16 mouse cellular contexts compared by ENCODE assay signal in genomic region chr6:54096147-54096761, GRCm38 (mm10). TPM values are rescaled to one million over a fixed set of nuclear protein-coding genes. Genes with fewer than 3 reads are reported as not detected.
DNase-seq lines count a peak whose midpoint lies in the region; ATAC-seq and TF ChIP-seq lines count a peak whose summit lies in the region.
"Had no signal": no experiment of that assay in that cellular context is flagged by ENCODE, and none has a peak within 500 bp of the region (broad histone marks: within the 10 kb centered on the region; RNA-seq: fewer than 3 reads in every experiment).

No protein-coding gene starts in this region.

- H3K36me3 ChIP-seq in hindbrain, embryonic 11.5 days (ENCODE audit: control insufficient read depth, insufficient read depth, low read length) = no peaks in the 10 kb centered on the region
- H3K36me3 ChIP-seq in hindbrain, postnatal 0 days (ENCODE audit: insufficient read depth, low read length) = no peaks in the 10 kb centered on the region
- H3K36me3 ChIP-seq in lung, postnatal 0 days (ENCODE audit: insufficient read depth, low read length) = no peaks in the 10 kb centered on the region
- H3K36me3 ChIP-seq: G1E; liver, embryonic 15.5 days had no signal

- H3K9ac ChIP-seq in hindbrain, embryonic 11.5 days (ENCODE audit: low read depth, low read length) = no peak overlapping the region
- H3K9ac ChIP-seq in hindbrain, postnatal 0 days (replicated peaks; ENCODE audit: low read length) = no peak overlapping the region
- no peak overlapping the region for H3K9ac ChIP-seq in lung, postnatal 0 days (replicated peaks; ENCODE audit: low read depth)
- H3K9ac ChIP-seq: liver, embryonic 15.5 days had no signal

- peak; percentile 12; the same call in 1 of the 2 replicates for ATAC-seq in hindbrain, embryonic 11.5 days (ENCODE audit: low FRiP score)
- ATAC-seq in hindbrain, postnatal 0 days = no peak
- peak; percentile 33 for ATAC-seq in activated CD4-positive, CD25-positive, alpha-beta regulatory T cell, adult 4 months
- ATAC-seq in lung, postnatal 0 days = no peak
- ATAC-seq in granulocyte monocyte progenitor cell, adult 5-6 weeks (replicated peaks; ENCODE audit: poor library complexity, severe bottlenecking) = no peak

- H3K9me3 ChIP-seq in hindbrain, embryonic 11.5 days (ENCODE audit: control insufficient read depth, low read length) = no peaks in the 10 kb centered on the region
- no peaks in the 10 kb centered on the region for H3K9me3 ChIP-seq in hindbrain, postnatal 0 days (ENCODE audit: low read length)
- H3K9me3 ChIP-seq in lung, postnatal 0 days (ENCODE audit: low read length) = no peaks in the 10 kb centered on the region
- H3K9me3 ChIP-seq: liver, embryonic 15.5 days had no signal

- no peaks in the 10 kb centered on the region for H3K27me3 ChIP-seq in hindbrain, embryonic 11.5 days (ENCODE audit: control insufficient read depth, insufficient read depth, low read length)
- H3K27me3 ChIP-seq in hindbrain, postnatal 0 days (ENCODE audit: insufficient read depth, low read length) = no peaks in the 10 kb centered on the region
- 0 out of 2 replicates have a peak, but pooled peaks cover 7% of the 10 kb centered on the region for H3K27me3 ChIP-seq in lung, postnatal 0 days (replicated peaks; ENCODE audit: insufficient read depth, low read length)
- H3K27me3 ChIP-seq: liver, embryonic 15.5 days had no signal

- no peak overlapping the region for H3K4me3 ChIP-seq in hindbrain, embryonic 11.5 days (ENCODE audit: low read depth, low read length)
- H3K4me3 ChIP-seq in hindbrain, postnatal 0 days (ENCODE audit: low read length) = no peak overlapping the region
- H3K4me3 ChIP-seq in lung, postnatal 0 days (ENCODE audit: low read depth, low read length) = no peak overlapping the region
- H3K4me3 ChIP-seq: liver, embryonic 15.5 days had no signal

- no peak overlapping the region for H3K4me2 ChIP-seq in hindbrain, embryonic 11.5 days (replicated peaks; ENCODE audit: low read depth, low read length)
- H3K4me2 ChIP-seq in hindbrain, postnatal 0 days (ENCODE audit: low read depth, low read length) = no peak overlapping the region
- H3K4me2 ChIP-seq in lung, postnatal 0 days (replicated peaks; ENCODE audit: low read depth, low read length) = no peak overlapping the region
- H3K4me2 ChIP-seq: liver, embryonic 15.5 days had no signal

- no peaks in the 10 kb centered on the region for H3K4me1 ChIP-seq in hindbrain, embryonic 11.5 days (replicated peaks; ENCODE audit: control insufficient read depth, insufficient read depth, low read length)
- no peaks in the 10 kb centered on the region for H3K4me1 ChIP-seq in hindbrain, postnatal 0 days (ENCODE audit: insufficient read depth, low read length)
- H3K4me1 ChIP-seq in lung, postnatal 0 days (ENCODE audit: insufficient read depth, low read depth, low read length) = no peaks in the 10 kb centered on the region
- H3K4me1 ChIP-seq: liver, embryonic 15.5 days had no signal

- no peak for DNase-seq in hindbrain, embryonic 11.5 days (ENCODE audit: low spot score)
- no peak for DNase-seq in hindbrain, postnatal 0 days (ENCODE audit: low spot score)
- DNase-seq in ES-CJ7 (ENCODE audit: low read depth, low spot score) = peak; percentile 86
- DNase-seq in retina, postnatal 7 days (ENCODE audit: low read depth, low spot score) = peak; percentile 32
- no peak for DNase-seq in lung, postnatal 0 days (ENCODE audit: low spot score)
- DNase-seq: cerebellum, postnatal 10 days; heart, adult 18-20 months; kidney, adult 9 months; left cerebral cortex, postnatal 4 days; right cerebral cortex, postnatal 4 days; thymus, postnatal 36 days had no signal

- no peak for TF ChIP-seq CTCF in hindbrain, postnatal 0 days (IDR thresholded peaks at IDR 0.05; ENCODE audit: low read depth)
- TF ChIP-seq CTCF in lung, postnatal 0 days (IDR thresholded peaks at IDR 0.05) = no peak

- WGBS in hindbrain, embryonic 11.5 days = 25% methylated on average over 6 of the region's 6 CpGs
- 47% methylated on average over 6 of the region's 6 CpGs for WGBS in hindbrain, postnatal 0 days
- WGBS in lung, postnatal 0 days = 64% methylated on average over 6 of the region's 6 CpGs

- no peak for TF ChIP-seq EP300 in lung, postnatal 0 days (IDR thresholded peaks at IDR 0.05)

- no peak overlapping the region for H3K27ac ChIP-seq in hindbrain, embryonic 11.5 days (ENCODE audit: low read depth, low read length)
- H3K27ac ChIP-seq in hindbrain, postnatal 0 days = no peak overlapping the region
- H3K27ac ChIP-seq in lung, postnatal 0 days (ENCODE audit: low read length) = no peak overlapping the region
- H3K27ac ChIP-seq: liver, embryonic 15.5 days; macrophage had no signal

RNA-seq across cellular contexts. Expression of gene Chn2, which starts 56.9 kb away (rescaled TPM):
- 14.4 and 19.6 TPM in 2 replicates for polyA plus RNA-seq in hindbrain, embryonic 11.5 days (2014; fragmentation: Nextera tagmentation; extraction: Ambion mirVana)
- 35.4 and 43.8 TPM in 2 replicates for total RNA-seq in hindbrain, postnatal 0 days (2014; rRNA removed)
- polyA plus RNA-seq in hindbrain, postnatal 0 days (2015; fragmentation: Nextera tagmentation; extraction: Ambion mirVana) = 19.8 and 21.2 TPM in 2 replicates
- polyA plus RNA-seq in activated CD4-positive, CD25-positive, alpha-beta regulatory T cell, adult 4 months (2017; shearing (Covaris generic)) = 1 to 10 TPM; 5.6 to 6.3 TPM
- 6.8 and 7.0 TPM in 2 replicates for polyA plus RNA-seq in lung, postnatal 0 days (2015; fragmentation: Nextera tagmentation; extraction: Ambion mirVana)
- 13.6 and 15.2 TPM in 2 replicates for total RNA-seq in granulocyte monocyte progenitor cell, adult 5-6 weeks (2014; fragmentation: Nextera tagmentation)
- 8.3 and 11.2 TPM in 2 replicates for total RNA-seq in granulocyte monocyte progenitor cell, adult 5-6 weeks (2017)
- polyA plus RNA-seq: G1E had no signal

Comparison
In these comparisons a context has a peak if more than half of its experiments do, and no peak if none do; other contexts are left out.
1. ATAC-seq: peak in hindbrain, embryonic 11.5 days (single experiment) and activated CD4-positive, CD25-positive, alpha-beta regulatory T cell, adult 4 months (single experiment); none in hindbrain, postnatal 0 days (single experiment), lung, postnatal 0 days (single experiment) and granulocyte monocyte progenitor cell, adult 5-6 weeks (single experiment).
2. DNase-seq: peak in ES-CJ7 (single experiment) and retina, postnatal 7 days (single experiment); none in hindbrain, embryonic 11.5 days (single experiment), hindbrain, postnatal 0 days (single experiment) and lung, postnatal 0 days (single experiment).